Mouse (Mus musculus) embryonic facial prominence, embryonic 15.5 days (tissue): ENCODE measurements around the gene Pxn. TPM values are rescaled to one million over a fixed set of nuclear protein-coding genes. Genes with fewer than 3 reads are reported as not detected.

Experiments
- ATAC-seq: fragments of 200-750 bp; cut with Nextera tagmentation; 2 replicates; pipeline ENCODE4 v1.8.0; 2017; ENCODE audit warnings: low read depth, moderate TSS enrichment; ENCODE audit not compliant: insufficient number of reproducible peaks, low FRiP score, low TSS enrichment
- H3K27ac ChIP-seq: fragments of 300-500 bp; sonication (generic); replicated peaks from 2 replicates; pipeline ENCODE4 v1.5.1; 2015; ENCODE audit warnings: mild to moderate bottlenecking, inconsistent platforms
- H3K27me3 ChIP-seq: fragments of 300-500 bp; sonication (generic); 2 replicates; pipeline ENCODE4 v1.6.1; 2015; ENCODE audit warnings: inconsistent platforms
- H3K36me3 ChIP-seq: fragments of 300-500 bp; sonication (generic); 2 replicates; pipeline ENCODE4 v1.6.1; 2015; ENCODE audit warnings: mild to moderate bottlenecking, inconsistent platforms
- H3K4me1 ChIP-seq: fragments of 300-500 bp; sonication (generic); 2 replicates; pipeline ENCODE4 v1.6.1; 2015; ENCODE audit warnings: inconsistent platforms
- H3K4me2 ChIP-seq: fragments of 300-500 bp; sonication (generic); replicated peaks from 2 replicates; pipeline ENCODE4 v1.6.1; 2015; ENCODE audit warnings: mild to moderate bottlenecking, inconsistent platforms
- H3K4me3 ChIP-seq: fragments of 300-500 bp; sonication (generic); replicated peaks from 2 replicates; pipeline ENCODE4 v1.5.1; 2015; ENCODE audit warnings: mild to moderate bottlenecking, inconsistent platforms
- H3K9ac ChIP-seq: fragments of 300-500 bp; sonication (generic); 2 replicates; pipeline ENCODE4 v1.6.1; 2015; ENCODE audit warnings: inconsistent platforms
- H3K9me3 ChIP-seq: fragments of 300-500 bp; sonication (generic); replicated peaks from 2 replicates; pipeline ENCODE4 v1.6.1; 2016; ENCODE audit warnings: inconsistent platforms
- WGBS: fragments of 180-500 bp; shearing (Covaris S2); methylation state at CpG from one replicate; pipeline ENCODE4 v1.1.7; 2015; 5-methylcytosine and 5-hydroxymethylcytosine counted together
- polyA plus RNA-seq: library from polyadenylated mRNA; unstranded; fragments of >200 nt; fragmentation: Nextera tagmentation; extraction: Ambion mirVana; gene quantifications from 2 replicates; pipeline ENCODE4 v1.2.1, GENCODE M21; 2015

The Pxn gene
- polyA plus RNA-seq, 1 experiment from 2014 or later = 52.8 TPM

DNA sequence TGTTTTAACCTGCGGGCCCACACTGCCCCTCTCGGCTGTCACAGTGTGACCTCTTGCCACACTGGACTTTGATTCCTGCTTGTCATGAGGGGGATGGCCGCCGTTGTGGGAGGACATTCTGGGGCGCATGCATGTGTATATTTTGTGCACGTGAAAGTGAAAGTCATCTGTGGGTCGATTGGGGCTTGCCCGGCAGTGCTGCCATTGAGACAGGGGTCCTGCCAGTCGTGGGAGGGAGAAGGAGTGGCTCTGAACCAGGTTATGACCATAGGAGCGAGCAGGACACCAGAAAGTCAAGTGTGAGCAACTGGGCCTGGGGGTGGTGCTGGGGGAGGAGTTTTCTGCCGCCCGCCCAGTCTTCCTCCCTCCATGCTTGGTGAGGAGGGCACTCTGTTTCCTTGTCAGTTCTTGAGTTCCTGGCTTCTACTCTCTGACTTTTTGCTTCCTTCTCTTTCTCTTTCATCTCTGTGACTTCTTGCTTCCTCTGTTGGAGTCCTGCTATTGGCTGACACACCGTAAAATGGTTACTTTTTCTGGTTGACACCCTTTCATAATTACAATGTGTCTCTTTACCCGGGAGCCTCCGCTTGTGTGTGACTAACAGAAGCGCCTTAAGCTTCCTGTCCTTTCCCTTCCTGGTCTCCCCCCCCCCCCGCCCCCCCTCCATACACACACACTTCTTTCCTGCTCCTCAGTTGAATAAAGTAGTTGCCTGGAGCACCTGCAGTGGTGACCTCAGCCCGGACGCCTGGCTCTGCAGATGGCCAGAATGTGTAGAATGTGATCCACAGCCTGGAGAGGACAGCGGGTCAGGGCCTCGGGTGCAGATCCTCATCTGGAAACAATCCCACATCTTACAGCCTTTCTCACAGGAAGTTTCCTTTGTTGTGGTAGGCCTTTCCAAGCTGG lies 15.3 kb downstream of the Pxn start:
- no peak overlapping the region for H3K4me3 ChIP-seq
- no peak overlapping the region for H3K9ac ChIP-seq
- no peaks in the 10 kb centered on the region for H3K36me3 ChIP-seq
- H3K4me2 ChIP-seq = 0 out of 2 replicates have a peak overlapping the region, but pooled peaks have one; percentile 4
- 46% methylated on average over 21 of the region's 21 CpGs for WGBS
- H3K27ac ChIP-seq = peak overlapping the region; percentile 76
- H3K4me1 ChIP-seq = peaks cover 71% of the 10 kb centered on the region
- no peak for ATAC-seq
- H3K9me3 ChIP-seq = no peaks in the 10 kb centered on the region
- H3K27me3 ChIP-seq = no peaks in the 10 kb centered on the region

DNA sequence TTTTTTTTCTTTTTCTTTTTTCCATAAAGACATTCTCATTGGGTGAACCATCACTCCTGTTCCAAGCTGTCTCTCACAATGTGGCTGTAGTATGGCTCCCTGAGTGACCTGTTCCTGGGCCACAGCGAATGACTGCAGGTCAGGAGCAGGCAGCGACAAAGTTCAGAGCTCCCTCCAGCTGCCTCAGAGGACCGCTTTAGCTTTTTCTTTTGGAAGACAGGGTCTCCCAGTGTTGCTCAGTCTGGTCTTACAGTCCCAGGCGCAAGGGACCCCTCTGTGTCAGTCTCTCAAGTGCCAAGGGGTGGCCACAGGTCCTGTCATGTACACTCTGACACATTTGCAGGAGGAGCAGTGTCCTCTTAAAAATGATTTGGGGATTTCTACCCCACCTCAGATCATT lies 16.1 kb downstream of the Pxn start:
- peaks cover 68% of the 10 kb centered on the region for H3K4me1 ChIP-seq

DNA sequence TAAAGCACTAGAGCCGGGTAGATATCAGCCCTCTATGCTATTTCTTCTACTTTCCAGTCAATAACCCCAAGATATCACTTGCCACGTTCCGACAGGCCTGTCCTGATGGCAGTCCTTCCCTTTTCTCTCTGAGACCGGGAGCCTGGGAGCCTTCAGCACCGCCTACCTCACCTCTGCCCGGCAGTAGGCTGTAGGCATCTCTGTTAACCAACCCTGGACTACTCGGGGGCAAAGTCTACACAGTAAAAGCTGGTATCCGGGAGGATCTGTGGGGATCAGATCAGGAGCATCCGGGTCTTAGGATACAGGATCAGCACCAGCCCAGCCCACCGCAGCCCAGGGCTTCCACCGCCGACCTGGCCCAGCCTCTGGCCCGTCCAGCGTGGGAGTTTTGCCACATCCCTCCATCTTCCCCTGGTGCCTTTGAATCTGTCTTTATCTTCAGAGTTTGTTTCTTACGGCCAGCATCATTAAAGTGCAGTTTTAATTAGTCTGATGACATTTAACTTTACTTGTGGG lies 16.6 kb downstream of the Pxn start:
- no peaks in the 10 kb centered on the region for H3K9me3 ChIP-seq
- H3K27me3 ChIP-seq = no peaks in the 10 kb centered on the region
- H3K36me3 ChIP-seq = no peaks in the 10 kb centered on the region
- H3K9ac ChIP-seq = no peak overlapping the region
- ATAC-seq = no peak
- H3K4me1 ChIP-seq = peaks cover 68% of the 10 kb centered on the region
- peak overlapping the region; percentile 76; the same call in 1 of the 2 replicates for H3K27ac ChIP-seq
- H3K4me2 ChIP-seq = no peak overlapping the region
- WGBS = 64% methylated on average over 15 of the region's 15 CpGs
- no peak overlapping the region for H3K4me3 ChIP-seq

More for the DNA sequence above, 16.1 kb downstream of the Pxn start:
- Histone ChIP-seq H3K9ac (no peak overlapping the region), H3K27ac (peak overlapping the region; percentile 76; the same call in 1 of the 2 replicates), H3K36me3 (no peaks in the 10 kb centered on the region), H3K4me2 (no peak overlapping the region), H3K9me3 (no peaks in the 10 kb centered on the region), H3K4me3 (no peak overlapping the region), H3K27me3 (no peaks in the 10 kb centered on the region)
- ATAC-seq = no peak
- 67% methylated on average over 4 of the region's 4 CpGs for WGBS

DNA sequence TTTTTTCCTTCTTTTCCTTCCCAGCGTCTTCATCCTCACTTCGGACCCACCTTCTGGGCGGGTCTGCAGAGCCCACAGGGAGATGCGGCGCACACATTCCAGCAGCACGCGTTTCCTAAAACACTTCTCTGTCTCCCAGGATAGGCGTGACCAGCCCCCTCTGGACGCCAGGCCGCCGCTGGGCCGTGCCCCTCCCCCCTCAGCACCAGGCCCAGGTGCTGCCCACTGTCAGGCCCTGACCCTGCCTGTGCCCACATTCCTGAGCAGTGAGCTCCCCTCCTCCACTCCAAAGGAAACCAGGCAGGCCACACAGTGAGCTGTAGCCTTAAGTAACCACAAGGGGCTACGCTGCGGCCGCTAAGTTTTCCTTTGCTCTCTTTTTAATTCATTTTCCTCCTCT lies 17.5 kb downstream of the Pxn start:
- peak overlapping the region; percentile 73 for H3K27ac ChIP-seq
- H3K27me3 ChIP-seq = no peaks in the 10 kb centered on the region
- WGBS = 7% methylated on average over 15 of the region's 15 CpGs
- no peak overlapping the region for H3K4me3 ChIP-seq
- H3K9ac ChIP-seq = no peak overlapping the region
- peaks cover 75% of the 10 kb centered on the region for H3K4me1 ChIP-seq
- H3K9me3 ChIP-seq = no peaks in the 10 kb centered on the region
- no peaks in the 10 kb centered on the region for H3K36me3 ChIP-seq
- ATAC-seq = no peak; the same call in 1 of the 2 replicates
- peak overlapping the region; percentile 34 for H3K4me2 ChIP-seq

DNA sequence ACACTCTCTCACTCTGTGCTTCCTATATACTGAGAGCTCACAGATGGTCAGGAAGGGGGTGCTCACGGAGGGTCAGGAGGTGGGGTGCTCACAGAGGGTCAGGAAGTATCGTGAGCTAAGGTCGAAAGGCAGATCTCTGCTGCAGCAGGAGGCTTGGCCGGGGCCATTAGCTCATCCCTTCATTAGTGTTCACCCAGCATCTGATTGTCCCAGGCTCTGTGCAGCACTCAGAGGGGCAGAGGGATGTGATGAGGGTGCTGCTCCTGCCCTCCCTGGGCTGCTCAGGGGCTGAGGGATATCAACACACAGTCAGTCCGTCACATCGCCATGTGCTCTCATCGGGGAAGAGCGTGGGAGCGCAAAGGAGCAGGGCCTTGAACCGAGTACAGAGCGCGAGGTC lies 18.0 kb downstream of the Pxn start:
- peaks cover 80% of the 10 kb centered on the region for H3K4me1 ChIP-seq
- WGBS = 47% methylated on average over 12 of the region's 12 CpGs
- no peak overlapping the region for H3K4me3 ChIP-seq
- H3K36me3 ChIP-seq = no peaks in the 10 kb centered on the region
- H3K9ac ChIP-seq = no peak overlapping the region
- H3K27ac ChIP-seq = peak overlapping the region; percentile 73
- peak overlapping the region; percentile 34; the same call in 1 of the 2 replicates for H3K4me2 ChIP-seq
- H3K9me3 ChIP-seq = no peaks in the 10 kb centered on the region
- H3K27me3 ChIP-seq = no peaks in the 10 kb centered on the region
- no peak for ATAC-seq

DNA sequence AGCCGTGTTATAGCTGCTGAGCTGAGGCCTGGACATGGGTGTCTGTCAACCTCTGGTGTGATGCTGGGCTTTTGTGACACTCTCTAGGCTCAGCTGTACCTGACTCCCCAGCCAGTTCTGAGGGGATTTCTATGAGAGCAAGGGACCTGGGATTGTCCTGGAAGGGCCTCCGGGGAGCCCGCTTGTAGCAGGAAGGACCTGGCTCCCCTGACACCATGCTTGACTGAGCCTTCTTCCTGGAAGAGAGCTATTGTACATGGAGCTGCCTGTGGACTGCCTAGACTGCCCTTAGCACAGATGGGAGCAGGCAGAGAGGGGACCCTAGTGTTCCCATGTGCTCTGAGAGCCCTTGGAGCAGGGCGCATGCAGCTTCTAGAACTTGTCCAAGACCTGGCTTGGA lies 18.9 kb downstream of the Pxn start:
- H3K27ac ChIP-seq = 0 out of 2 replicates have a peak overlapping the region, but pooled peaks have one; percentile 0
- ATAC-seq = no peak

DNA sequence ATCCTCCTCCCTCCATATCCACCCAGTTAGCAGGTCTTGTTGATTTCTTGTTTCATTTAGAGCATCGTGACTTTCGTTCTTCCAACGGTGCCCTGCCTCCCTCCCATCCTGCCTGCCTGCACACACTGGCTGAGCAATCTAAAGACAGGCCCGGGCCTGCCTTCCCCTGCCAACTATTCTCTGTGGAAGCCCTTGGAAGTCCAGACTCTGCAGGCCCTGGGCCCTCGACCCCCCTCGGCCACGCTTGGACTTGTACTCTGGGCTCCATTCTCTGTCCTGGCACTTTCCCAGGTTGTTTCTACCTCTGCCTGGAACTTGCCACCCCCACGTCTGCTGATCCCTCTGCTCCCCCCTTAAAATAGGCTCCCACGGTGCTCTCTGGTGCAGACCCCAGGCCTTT lies 19.5 kb downstream of the Pxn start:
- Histone ChIP-seq H3K4me1 (peaks cover 84% of the 10 kb centered on the region), H3K9me3 (no peaks in the 10 kb centered on the region), H3K27me3 (no peaks in the 10 kb centered on the region), H3K4me2 (no peak overlapping the region), H3K9ac (no peak overlapping the region), H3K4me3 (no peak overlapping the region), H3K27ac (0 out of 2 replicates have a peak overlapping the region, but pooled peaks have one; percentile 0), H3K36me3 (no peaks in the 10 kb centered on the region)
- no peak for ATAC-seq
- whole genome bisulfite sequencing = 52% methylated on average over 9 of the region's 9 CpGs

More for the DNA sequence above, 18.9 kb downstream of the Pxn start:
- no peaks in the 10 kb centered on the region for H3K27me3 ChIP-seq
- no peaks in the 10 kb centered on the region for H3K36me3 ChIP-seq
- peaks cover 84% of the 10 kb centered on the region for H3K4me1 ChIP-seq
- H3K9ac ChIP-seq = no peak overlapping the region
- no peak overlapping the region for H3K4me2 ChIP-seq
- H3K4me3 ChIP-seq = no peak overlapping the region
- 88% methylated on average over 4 of the region's 4 CpGs for WGBS
- H3K9me3 ChIP-seq = no peaks in the 10 kb centered on the region

DNA sequence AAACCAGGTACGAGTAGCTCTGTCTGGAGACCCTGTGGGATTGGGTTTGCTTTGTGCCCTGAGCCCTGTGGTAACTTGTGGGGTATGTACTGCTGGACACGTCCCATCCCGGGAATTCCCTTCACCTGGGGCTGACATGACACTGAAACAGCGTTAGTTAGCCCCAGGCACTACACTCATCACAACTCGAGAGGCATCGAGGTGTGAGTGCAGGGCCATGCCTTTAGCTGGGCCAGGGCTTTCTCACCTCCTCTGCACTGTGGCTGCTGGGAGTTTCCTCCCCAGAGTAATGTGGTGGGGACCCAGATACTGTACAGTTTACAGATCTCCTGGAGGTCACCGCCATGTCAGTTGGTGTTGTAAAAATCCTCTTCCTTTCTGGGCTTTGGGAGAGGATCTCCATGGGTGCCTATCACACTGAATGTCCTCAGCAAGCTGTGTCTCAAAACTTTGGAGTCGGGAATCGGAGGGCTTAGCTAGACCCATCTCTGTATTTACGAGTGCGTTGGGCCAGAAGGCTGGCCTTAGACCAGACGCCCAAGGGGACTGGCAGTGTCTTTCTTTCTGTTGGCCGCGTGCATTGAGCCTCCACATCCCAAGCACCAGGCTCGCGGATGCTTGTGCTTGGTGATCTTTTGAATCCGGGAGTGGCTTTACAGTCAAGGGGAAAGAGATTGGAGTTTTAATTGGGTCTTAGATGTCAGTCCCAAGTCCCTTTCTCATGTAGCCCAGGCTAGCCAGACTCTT lies 20.2 kb downstream of the Pxn start:
- Histone ChIP-seq H3K9me3 (no peaks in the 10 kb centered on the region), H3K4me1 (peaks cover 86% of the 10 kb centered on the region), H3K4me2 (no peak overlapping the region), H3K9ac (no peak overlapping the region), H3K36me3 (no peaks in the 10 kb centered on the region), H3K4me3 (no peak overlapping the region), H3K27ac (peak overlapping the region; percentile 0; the same call in 1 of the 2 replicates), H3K27me3 (no peaks in the 10 kb centered on the region)
- no peak for ATAC-seq
- WGBS = 81% methylated on average over 17 of the region's 17 CpGs

DNA sequence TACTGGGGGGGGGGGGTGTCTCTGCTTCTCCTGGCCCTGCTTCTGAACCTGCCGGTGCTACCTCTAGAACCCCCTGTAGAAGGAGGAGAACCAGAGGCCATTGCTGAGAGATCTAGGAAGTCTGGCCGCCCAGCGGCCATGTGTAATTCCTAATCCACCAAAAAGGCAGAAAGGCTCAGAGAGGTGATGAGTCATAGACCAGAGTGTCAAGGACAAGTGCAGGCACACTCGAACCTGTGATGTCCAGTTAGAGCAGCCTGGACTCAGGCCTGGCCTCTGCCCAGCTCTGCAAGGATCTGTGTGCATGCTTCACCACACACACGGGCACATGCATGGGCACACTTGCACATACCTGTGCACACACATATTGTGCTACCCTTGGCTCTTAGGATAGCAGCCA lies 21.7 kb downstream of the Pxn start:
- peaks cover 85% of the 10 kb centered on the region for H3K4me1 ChIP-seq
- no peak for ATAC-seq
- no peak overlapping the region for H3K27ac ChIP-seq
- WGBS = 78% methylated on average over 5 of the region's 5 CpGs
- no peaks in the 10 kb centered on the region for H3K27me3 ChIP-seq
- H3K4me2 ChIP-seq = no peak overlapping the region
- H3K9ac ChIP-seq = no peak overlapping the region
- no peaks in the 10 kb centered on the region for H3K9me3 ChIP-seq
- no peak overlapping the region for H3K4me3 ChIP-seq
- no peaks in the 10 kb centered on the region for H3K36me3 ChIP-seq

DNA sequence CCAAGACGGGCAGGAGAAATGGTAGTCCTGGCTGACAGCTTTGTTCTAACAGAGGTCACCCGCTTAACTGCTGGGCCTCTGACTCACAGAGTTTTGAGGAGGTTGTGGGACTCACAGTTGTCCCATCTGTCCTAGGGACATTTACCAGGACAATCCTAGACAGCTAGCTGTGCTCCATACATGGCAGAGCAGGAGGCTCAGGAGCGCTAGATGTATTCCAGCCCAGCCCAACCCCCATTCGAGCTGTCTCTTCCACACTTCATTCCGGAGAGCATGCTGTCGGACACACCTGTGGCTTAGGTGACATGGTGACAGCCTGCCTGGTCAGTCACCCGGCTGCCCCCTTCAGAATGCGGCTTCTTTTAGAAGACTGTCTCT lies 22.9 kb downstream of the Pxn start:
- H3K9me3 ChIP-seq = no peaks in the 10 kb centered on the region
- H3K4me3 ChIP-seq = no peak overlapping the region
- H3K4me1 ChIP-seq = peaks cover 85% of the 10 kb centered on the region
- WGBS = 62% methylated on average over 8 of the region's 8 CpGs
- no peak for ATAC-seq
- H3K27me3 ChIP-seq = no peaks in the 10 kb centered on the region
- H3K36me3 ChIP-seq = no peaks in the 10 kb centered on the region
- H3K27ac ChIP-seq = peak overlapping the region; percentile 82
- no peak overlapping the region for H3K4me2 ChIP-seq
- no peak overlapping the region for H3K9ac ChIP-seq
